Mouse (Mus musculus) gastrocnemius, postnatal 4 days (tissue): ENCODE measurements around the gene Slc19a1. TPM values are rescaled to one million over a fixed set of nuclear protein-coding genes. Genes with fewer than 3 reads are reported as not detected.

Experiments used
- DNase-seq, 2 experiments: peaks; one replicate each; pipeline ENCODE4 v3.0.0; 2021 to 2022; ENCODE audit warnings: low spot score in 2 of 2, mixed read lengths in 2 of 2
- total RNA-seq, 2 experiments: library from RNA; stranded (reverse); gene quantifications; 2 replicates each; pipeline ENCODE4 v1.2.3; 2021

Slc19a1 gene
- total RNA-seq, 2 experiments from 2014 or later, result 9.8 to 10.3 TPM

GRCm38 (mm10) chr10:77091538-77092097, 59.6 kb downstream of the Slc19a1 start:
- DNase-seq, result no peak

GRCm38 (mm10) chr10:77093817-77094216, 61.8 kb downstream of the Slc19a1 start:
- DNase-seq, result no peak

- DNase-seq, result no peak
Measured at GRCm38 (mm10) chr10:77095666-77096065, 63.6 kb downstream of the Slc19a1 start.

- no peak for DNase-seq
Measured at GRCm38 (mm10) chr10:77097006-77097889, 65.2 kb downstream of the Slc19a1 start.

- DNase-seq, result no peak
Measured at GRCm38 (mm10) chr10:77097890-77098200, 65.8 kb downstream of the Slc19a1 start.

GRCm38 (mm10) chr10:77098619-77099018, 66.6 kb downstream of the Slc19a1 start:
- DNase-seq, result no peak

GRCm38 (mm10) chr10:77099777-77100176, 67.7 kb downstream of the Slc19a1 start:
- no peak for DNase-seq

- DNase-seq, result no peak
Measured at GRCm38 (mm10) chr10:77103689-77104088, 71.6 kb downstream of the Slc19a1 start.

- DNase-seq, result no peak
Measured at GRCm38 (mm10) chr10:77104327-77104726, 72.3 kb downstream of the Slc19a1 start.

- DNase-seq, result no peak
Measured at GRCm38 (mm10) chr10:77108106-77108505, 76.1 kb downstream of the Slc19a1 start.

GRCm38 (mm10) chr10:77110010-77110409, 78.0 kb downstream of the Slc19a1 start:
- DNase-seq, result no peak

Other genes starting within 250 kb of the Slc19a1 start
- 10 to 100 TPM; 10.3 to 10.9 TPM for gene Pcbp3, start 70.4 kb upstream of the Slc19a1 start, total RNA-seq
- 10 to 100 TPM; 93.9 to 94.1 TPM for gene Col18a1, start 134.3 kb downstream of the Slc19a1 start, total RNA-seq
- gene Pofut2, start 227.0 kb downstream of the Slc19a1 start, total RNA-seq, result 10 to 100 TPM; 66.7 to 70.2 TPM